Mouse (Mus musculus) midbrain, embryonic 13.5 days (tissue): ENCODE data around the gene Atg4c. TPM values are rescaled to one million over a fixed set of nuclear protein-coding genes. Genes with fewer than 3 reads are reported as not detected.
A peak's percentile ranks its signal among the peaks of the same experiment; 100 is the strongest.

Source experiments
- ATAC-seq: fragments of 200-750 bp; cut with Nextera tagmentation; 2 replicates; pipeline ENCODE4 v1.8.0; 2017; ENCODE audit warnings: mild to moderate bottlenecking, moderate TSS enrichment, moderate library complexity
- H3K27ac ChIP-seq: fragments of 300-500 bp; sonication (generic); 2 replicates; pipeline ENCODE4 v1.5.1; 2015; ENCODE audit warnings: inconsistent platforms, mild to moderate bottlenecking, moderate library complexity
- H3K27me3 ChIP-seq: fragments of 300-500 bp; sonication (generic); 2 replicates; pipeline ENCODE4 v1.6.1; 2015; ENCODE audit warnings: mild to moderate bottlenecking, inconsistent platforms
- H3K36me3 ChIP-seq: fragments of 300-500 bp; sonication (generic); 2 replicates; pipeline ENCODE4 v1.6.1; 2015; ENCODE audit warnings: mild to moderate bottlenecking, inconsistent platforms
- H3K4me1 ChIP-seq: fragments of 300-500 bp; sonication (generic); replicated peaks from 2 replicates; pipeline ENCODE4 v1.6.1; 2015; ENCODE audit warnings: inconsistent platforms
- H3K4me2 ChIP-seq: fragments of 300-500 bp; sonication (generic); replicated peaks from 2 replicates; pipeline ENCODE4 v1.6.1; 2015; ENCODE audit warnings: moderate library complexity, mild to moderate bottlenecking, inconsistent platforms
- H3K4me3 ChIP-seq: fragments of 300-500 bp; sonication (generic); replicated peaks from 2 replicates; pipeline ENCODE4 v1.5.1; 2015; ENCODE audit warnings: mild to moderate bottlenecking, inconsistent platforms
- H3K9ac ChIP-seq: fragments of 300-500 bp; sonication (generic); replicated peaks from 2 replicates; pipeline ENCODE4 v1.6.1; 2015; ENCODE audit warnings: mild to moderate bottlenecking, inconsistent platforms
- H3K9me3 ChIP-seq: fragments of 300-500 bp; sonication (generic); 2 replicates; pipeline ENCODE4 v1.6.1; 2016; ENCODE audit warnings: mild to moderate bottlenecking, inconsistent platforms
- WGBS: fragments of 180-500 bp; shearing (Covaris S2); methylation state at CpG from one replicate; pipeline ENCODE4 v1.1.7; 2015; 5-methylcytosine and 5-hydroxymethylcytosine counted together
- polyA plus RNA-seq: library from polyadenylated mRNA; unstranded; fragments of >200 nt; fragmentation: Nextera tagmentation; extraction: Ambion mirVana; gene quantifications from 2 replicates; pipeline ENCODE4 v1.2.1, GENCODE M21; 2015

Atg4c gene
- polyA plus RNA-seq, 1 experiment from 2014 or later: 15.5 TPM

GRCm38 (mm10) chr4:99176841-99177240 is 16.9 kb upstream of the Atg4c start:
- H3K4me2 ChIP-seq: no peak overlapping the region
- H3K9ac ChIP-seq: no peak overlapping the region
- H3K27me3 ChIP-seq: no peaks in the 10 kb centered on the region
- no peaks in the 10 kb centered on the region for H3K36me3 ChIP-seq
- no peak overlapping the region for H3K27ac ChIP-seq
- H3K4me3 ChIP-seq: no peak overlapping the region
- 84% methylated on average over 7 of the region's 7 CpGs for WGBS
- no peaks in the 10 kb centered on the region for H3K9me3 ChIP-seq
- no peaks in the 10 kb centered on the region; the same call in 1 of the 2 replicates for H3K4me1 ChIP-seq
- no peak for ATAC-seq

- no peak overlapping the region for H3K4me2 ChIP-seq
- H3K27me3 ChIP-seq: no peaks in the 10 kb centered on the region
- no peak overlapping the region for H3K27ac ChIP-seq
- H3K9me3 ChIP-seq: no peaks in the 10 kb centered on the region
- no peak overlapping the region for H3K9ac ChIP-seq
- ATAC-seq: no peak
- 89% methylated on average over 4 of the region's 4 CpGs for WGBS
- H3K36me3 ChIP-seq: no peaks in the 10 kb centered on the region
- no peaks in the 10 kb centered on the region; the same call in 1 of the 2 replicates for H3K4me1 ChIP-seq
- H3K4me3 ChIP-seq: no peak overlapping the region
Measured at GRCm38 (mm10) chr4:99177255-99177654, 16.5 kb upstream of the Atg4c start.

GRCm38 (mm10) chr4:99178851-99179250 is 14.9 kb upstream of the Atg4c start:
- Histone ChIP-seq H3K9ac (no peak overlapping the region), H3K36me3 (no peaks in the 10 kb centered on the region), H3K4me3 (no peak overlapping the region), H3K27me3 (no peaks in the 10 kb centered on the region), H3K4me1 (no peaks in the 10 kb centered on the region; the same call in 1 of the 2 replicates), H3K4me2 (no peak overlapping the region), H3K9me3 (no peaks in the 10 kb centered on the region), H3K27ac (no peak overlapping the region)
- ATAC-seq: no peak
- 78% methylated on average over 5 of the region's 5 CpGs for WGBS

GRCm38 (mm10) chr4:99179446-99180120 is 14.2 kb upstream of the Atg4c start:
- no peaks in the 10 kb centered on the region; the same call in 1 of the 2 replicates for H3K4me1 ChIP-seq
- no peaks in the 10 kb centered on the region for H3K9me3 ChIP-seq
- H3K4me2 ChIP-seq: no peak overlapping the region
- no peaks in the 10 kb centered on the region for H3K36me3 ChIP-seq
- no peak overlapping the region for H3K9ac ChIP-seq
- peak; percentile 43; the same call in 1 of the 2 replicates for ATAC-seq
- no peaks in the 10 kb centered on the region for H3K27me3 ChIP-seq
- no peak overlapping the region for H3K4me3 ChIP-seq
- no peak overlapping the region for H3K27ac ChIP-seq
- 58% methylated on average over 21 of the region's 21 CpGs for WGBS

- no peaks in the 10 kb centered on the region for H3K9me3 ChIP-seq
- no peak overlapping the region for H3K4me3 ChIP-seq
- WGBS: 86% methylated on average over 5 of the region's 5 CpGs
- ATAC-seq: no peak
- H3K27me3 ChIP-seq: no peaks in the 10 kb centered on the region
- no peak overlapping the region for H3K4me2 ChIP-seq
- no peaks in the 10 kb centered on the region for H3K36me3 ChIP-seq
- no peak overlapping the region for H3K27ac ChIP-seq
- no peak overlapping the region for H3K9ac ChIP-seq
- H3K4me1 ChIP-seq: no peaks in the 10 kb centered on the region; the same call in 1 of the 2 replicates
Measured at GRCm38 (mm10) chr4:99180921-99181320, 12.8 kb upstream of the Atg4c start.

GRCm38 (mm10) chr4:99181739-99182419 is 11.9 kb upstream of the Atg4c start:
- Histone ChIP-seq H3K27me3 (no peaks in the 10 kb centered on the region), H3K9ac (no peak overlapping the region), H3K4me2 (no peak overlapping the region), H3K36me3 (no peaks in the 10 kb centered on the region), H3K27ac (no peak overlapping the region), H3K4me3 (no peak overlapping the region), H3K4me1 (no peaks in the 10 kb centered on the region; the same call in 1 of the 2 replicates), H3K9me3 (no peaks in the 10 kb centered on the region)
- WGBS: 71% methylated on average over 9 of the region's 9 CpGs
- peak; percentile 59; the same call in 1 of the 2 replicates for ATAC-seq

GRCm38 (mm10) chr4:99182660-99183431 is 10.9 kb upstream of the Atg4c start:
- 80% methylated on average over 20 of the region's 20 CpGs for WGBS
- 0 out of 2 replicates have a peak, but pooled peaks have one; percentile 44 for ATAC-seq
- Histone ChIP-seq H3K27ac (no peak overlapping the region), H3K36me3 (no peaks in the 10 kb centered on the region), H3K9me3 (no peaks in the 10 kb centered on the region), H3K4me3 (no peak overlapping the region), H3K27me3 (no peaks in the 10 kb centered on the region), H3K9ac (no peak overlapping the region), H3K4me2 (no peak overlapping the region), H3K4me1 (no peaks in the 10 kb centered on the region; the same call in 1 of the 2 replicates)

- Histone ChIP-seq H3K9ac (no peak overlapping the region), H3K27me3 (no peaks in the 10 kb centered on the region), H3K27ac (no peak overlapping the region), H3K9me3 (no peaks in the 10 kb centered on the region), H3K4me3 (no peak overlapping the region), H3K4me2 (no peak overlapping the region), H3K4me1 (no peaks in the 10 kb centered on the region; the same call in 1 of the 2 replicates), H3K36me3 (no peaks in the 10 kb centered on the region)
- 80% methylated on average over 4 of the region's 4 CpGs for WGBS
- ATAC-seq: no peak
Measured at GRCm38 (mm10) chr4:99184678-99185077, 9.1 kb upstream of the Atg4c start.

- 78% methylated on average over 4 of the region's 4 CpGs for WGBS
- Histone ChIP-seq H3K36me3 (no peaks in the 10 kb centered on the region), H3K27ac (no peak overlapping the region), H3K9ac (no peak overlapping the region), H3K4me3 (no peak overlapping the region), H3K27me3 (no peaks in the 10 kb centered on the region), H3K4me2 (no peak overlapping the region), H3K4me1 (no peaks in the 10 kb centered on the region), H3K9me3 (no peaks in the 10 kb centered on the region)
- ATAC-seq: no peak
Measured at GRCm38 (mm10) chr4:99185305-99185704, 8.4 kb upstream of the Atg4c start.

- 93% methylated on average over 11 of the region's 11 CpGs for WGBS
- no peaks in the 10 kb centered on the region for H3K9me3 ChIP-seq
Measured at GRCm38 (mm10) chr4:99186412-99187125, 7.2 kb upstream of the Atg4c start.

GRCm38 (mm10) chr4:99192640-99193039 is 1.1 kb upstream of the Atg4c start:
- 68% methylated on average over 1 of the region's 1 CpGs for WGBS
- no peak overlapping the region for H3K4me2 ChIP-seq

More at GRCm38 (mm10) chr4:99186412-99187125, 7.2 kb upstream of the Atg4c start:
- H3K36me3 ChIP-seq: no peaks in the 10 kb centered on the region
- H3K27me3 ChIP-seq: no peaks in the 10 kb centered on the region
- no peak for ATAC-seq
- H3K4me1 ChIP-seq: no peaks in the 10 kb centered on the region
- H3K4me2 ChIP-seq: no peak overlapping the region
- no peak overlapping the region for H3K4me3 ChIP-seq
- H3K27ac ChIP-seq: no peak overlapping the region
- no peak overlapping the region for H3K9ac ChIP-seq

More at GRCm38 (mm10) chr4:99192640-99193039, 1.1 kb upstream of the Atg4c start:
- Histone ChIP-seq H3K9me3 (0 out of 2 replicates have a peak, but pooled peaks cover 2% of the 10 kb centered on the region), H3K4me1 (0 out of 2 replicates have a peak, but pooled peaks cover 7% of the 10 kb centered on the region), H3K27ac (no peak overlapping the region), H3K4me3 (no peak overlapping the region), H3K9ac (no peak overlapping the region), H3K27me3 (no peaks in the 10 kb centered on the region), H3K36me3 (no peaks in the 10 kb centered on the region)
- no peak for ATAC-seq
